Mouse (Mus musculus) neural tube, embryonic 14.5 days (tissue): ENCODE results near the gene Ager. TPM values are rescaled to one million over a fixed set of nuclear protein-coding genes. Genes with fewer than 3 reads are reported as not detected.
A peak's percentile ranks its signal among the peaks of the same experiment; 100 is the strongest.

ENCODE experiments used
- ATAC-seq: fragments of 200-750 bp; cut with Nextera tagmentation; 2 replicates; pipeline ENCODE4 v1.8.0; 2017; ENCODE audit warnings: low read depth, mild to moderate bottlenecking, moderate TSS enrichment, moderate library complexity
- H3K27ac ChIP-seq: fragments of 300-500 bp; sonication (generic); 2 replicates; pipeline ENCODE4 v1.5.1; 2014; ENCODE audit warnings: low read depth, mild to moderate bottlenecking, control low read depth, low read length, moderate library complexity, mixed read lengths
- H3K27me3 ChIP-seq: fragments of 300-500 bp; sonication (generic); 2 replicates; pipeline ENCODE4 v1.6.1; 2014; ENCODE audit warnings: low read length; ENCODE audit not compliant: control insufficient read depth, insufficient read depth
- H3K36me3 ChIP-seq: fragments of 300-500 bp; sonication (generic); 2 replicates; pipeline ENCODE4 v1.6.1; 2014; ENCODE audit warnings: low read length, mixed read lengths; ENCODE audit not compliant: control insufficient read depth, insufficient read depth
- H3K4me1 ChIP-seq: fragments of 300-500 bp; sonication (generic); 2 replicates; pipeline ENCODE4 v1.6.1; 2014; ENCODE audit warnings: low read length; ENCODE audit not compliant: control insufficient read depth, insufficient read depth
- H3K4me2 ChIP-seq: fragments of 300-500 bp; sonication (generic); 2 replicates; pipeline ENCODE4 v1.6.1; 2014; ENCODE audit warnings: mild to moderate bottlenecking, low read depth, low read length, control low read depth
- H3K4me3 ChIP-seq: fragments of 300-500 bp; sonication (generic); 2 replicates; pipeline ENCODE4 v1.5.1; 2014; ENCODE audit warnings: low read depth, low read length, control low read depth, mixed read lengths
- H3K9ac ChIP-seq: fragments of 300-500 bp; sonication (generic); replicated peaks from 2 replicates; pipeline ENCODE4 v1.6.1; 2014; ENCODE audit warnings: low read depth, mild to moderate bottlenecking, control low read depth, low read length, mixed read lengths
- H3K9me3 ChIP-seq: fragments of 300-500 bp; sonication (generic); 2 replicates; pipeline ENCODE4 v1.6.1; 2016; ENCODE audit warnings: low read length; ENCODE audit not compliant: control insufficient read depth
- WGBS: fragments of 180-500 bp; shearing (Covaris S2); extraction: QIAGEN DNeasy Blood & Tissue Kit; methylation state at CpG from one replicate; pipeline ENCODE4 v1.1.7; 2014; 5-methylcytosine and 5-hydroxymethylcytosine counted together
- polyA plus RNA-seq: library from polyadenylated mRNA; unstranded; fragments of >200 nt; fragmentation: Nextera tagmentation; extraction: Ambion mirVana; gene quantifications from 2 replicates; pipeline ENCODE4 v1.2.1, GENCODE M21; 2014

Gene Ager
- polyA plus RNA-seq, 1 experiment from 2014 or later = 1.4 TPM

DNA sequence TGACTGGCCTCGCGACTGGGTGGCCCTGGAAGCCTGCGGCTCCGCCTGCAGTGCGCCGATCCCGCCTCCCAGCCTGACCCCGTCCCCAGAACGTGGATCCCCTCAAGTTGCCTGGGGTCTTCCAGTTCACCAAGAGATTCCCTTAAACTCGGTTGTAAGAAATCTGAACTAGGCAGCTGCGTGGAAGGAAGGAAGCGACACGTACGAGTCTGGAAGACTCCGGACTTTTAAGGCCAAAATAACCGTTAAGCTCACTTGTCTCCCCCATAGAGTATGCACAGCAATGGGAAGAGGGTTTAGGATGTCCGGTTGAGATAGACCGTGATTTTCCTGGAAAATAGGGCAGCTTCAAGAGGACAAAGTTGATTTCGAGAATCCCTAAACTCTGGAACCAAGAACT lies 9.8 kb upstream of the Ager start:
- no peaks in the 10 kb centered on the region; the same call in 1 of the 2 replicates for H3K27me3 ChIP-seq
- peak overlapping the region; percentile 99 for H3K27ac ChIP-seq
- peak overlapping the region; percentile 83 for H3K9ac ChIP-seq
- H3K4me2 ChIP-seq = peak overlapping the region; percentile 96
- WGBS = 5% methylated on average over 19 of the region's 19 CpGs
- no peak for ATAC-seq
- H3K4me3 ChIP-seq = peak overlapping the region; percentile 70
- no peaks in the 10 kb centered on the region for H3K9me3 ChIP-seq
- H3K4me1 ChIP-seq = peaks cover 26% of the 10 kb centered on the region
- no peaks in the 10 kb centered on the region for H3K36me3 ChIP-seq

DNA sequence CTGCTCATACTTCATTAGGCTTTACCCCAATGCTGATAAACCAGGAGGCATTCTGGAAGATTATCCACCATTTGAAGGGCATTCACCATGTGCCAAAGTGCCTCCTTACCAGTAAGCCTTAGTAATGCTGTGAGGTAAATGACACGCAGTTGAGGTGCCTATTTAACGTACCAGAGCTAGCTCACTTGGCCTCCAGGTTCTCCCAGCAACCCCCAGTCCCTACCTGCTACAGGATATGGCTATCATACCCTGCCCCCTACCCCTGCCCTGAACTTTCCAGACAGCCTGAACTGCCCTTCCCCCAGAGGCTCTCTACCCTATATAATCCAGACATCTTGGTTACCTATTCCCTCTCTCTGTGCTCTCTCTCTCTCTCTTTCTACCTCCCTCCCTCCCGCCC lies 8.9 kb upstream of the Ager start:
- H3K9me3 ChIP-seq = no peaks in the 10 kb centered on the region
- H3K9ac ChIP-seq = no peak overlapping the region
- H3K4me1 ChIP-seq = peaks cover 36% of the 10 kb centered on the region
- no peaks in the 10 kb centered on the region; the same call in 1 of the 2 replicates for H3K27me3 ChIP-seq
- H3K36me3 ChIP-seq = no peaks in the 10 kb centered on the region
- H3K4me3 ChIP-seq = no peak overlapping the region
- H3K27ac ChIP-seq = no peak overlapping the region
- WGBS = 72% methylated on average over 3 of the region's 3 CpGs
- no peak for ATAC-seq
- no peak overlapping the region for H3K4me2 ChIP-seq

DNA sequence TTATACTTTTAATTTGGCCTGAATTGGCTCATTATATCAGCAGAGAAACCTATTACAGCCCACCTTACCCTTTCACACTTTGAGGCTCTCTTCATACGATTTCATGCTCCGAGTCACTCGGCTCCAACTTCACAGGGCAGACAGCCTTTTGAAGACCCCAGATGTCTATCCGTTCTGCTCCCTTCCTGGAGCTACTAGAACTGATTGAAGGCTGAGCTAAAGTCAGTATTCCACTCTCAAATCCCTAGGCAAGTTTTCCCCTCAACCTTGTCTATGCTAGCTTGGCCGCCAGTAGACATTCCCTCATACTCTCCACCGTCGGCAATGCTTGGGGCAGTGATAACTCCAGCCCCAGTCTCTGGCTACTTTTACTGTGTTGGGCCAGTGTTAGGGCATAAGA lies 8.5 kb upstream of the Ager start:
- no peak overlapping the region for H3K27ac ChIP-seq
- H3K36me3 ChIP-seq = no peaks in the 10 kb centered on the region
- H3K9me3 ChIP-seq = no peaks in the 10 kb centered on the region
- H3K27me3 ChIP-seq = no peaks in the 10 kb centered on the region; the same call in 1 of the 2 replicates
- H3K9ac ChIP-seq = no peak overlapping the region
- no peak overlapping the region for H3K4me3 ChIP-seq
- 52% methylated on average over 7 of the region's 7 CpGs for WGBS
- no peak for ATAC-seq
- no peak overlapping the region for H3K4me2 ChIP-seq
- H3K4me1 ChIP-seq = peaks cover 40% of the 10 kb centered on the region

DNA sequence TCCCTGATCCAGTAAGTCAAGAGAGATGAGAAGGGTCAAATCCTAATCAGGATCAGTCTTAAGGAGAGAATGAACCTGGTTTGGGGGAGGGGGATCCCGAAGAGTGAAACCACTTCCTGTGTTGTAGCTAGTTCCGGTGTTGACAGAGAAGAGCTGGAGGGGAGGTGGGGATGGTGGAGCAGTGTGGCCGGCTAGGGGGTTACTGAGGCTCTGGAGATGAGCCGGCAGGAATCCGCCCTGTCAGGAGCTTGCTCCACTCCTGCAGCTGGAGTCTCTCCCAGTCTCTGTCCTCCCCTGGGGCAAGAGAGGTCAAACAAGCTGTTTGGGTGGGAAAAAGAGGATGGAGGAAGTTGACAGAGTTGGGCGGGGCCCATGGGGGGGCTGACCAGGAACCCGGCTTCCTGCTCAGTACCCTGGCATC lies 8.0 kb upstream of the Ager start, which contains the start of gene Gpsm3:
Gpsm3 (plus strand) TSS at position 126 of the 421 bp plus-strand sequence.
- peaks cover 44% of the 10 kb centered on the region for H3K4me1 ChIP-seq
- ATAC-seq = no peak

DNA sequence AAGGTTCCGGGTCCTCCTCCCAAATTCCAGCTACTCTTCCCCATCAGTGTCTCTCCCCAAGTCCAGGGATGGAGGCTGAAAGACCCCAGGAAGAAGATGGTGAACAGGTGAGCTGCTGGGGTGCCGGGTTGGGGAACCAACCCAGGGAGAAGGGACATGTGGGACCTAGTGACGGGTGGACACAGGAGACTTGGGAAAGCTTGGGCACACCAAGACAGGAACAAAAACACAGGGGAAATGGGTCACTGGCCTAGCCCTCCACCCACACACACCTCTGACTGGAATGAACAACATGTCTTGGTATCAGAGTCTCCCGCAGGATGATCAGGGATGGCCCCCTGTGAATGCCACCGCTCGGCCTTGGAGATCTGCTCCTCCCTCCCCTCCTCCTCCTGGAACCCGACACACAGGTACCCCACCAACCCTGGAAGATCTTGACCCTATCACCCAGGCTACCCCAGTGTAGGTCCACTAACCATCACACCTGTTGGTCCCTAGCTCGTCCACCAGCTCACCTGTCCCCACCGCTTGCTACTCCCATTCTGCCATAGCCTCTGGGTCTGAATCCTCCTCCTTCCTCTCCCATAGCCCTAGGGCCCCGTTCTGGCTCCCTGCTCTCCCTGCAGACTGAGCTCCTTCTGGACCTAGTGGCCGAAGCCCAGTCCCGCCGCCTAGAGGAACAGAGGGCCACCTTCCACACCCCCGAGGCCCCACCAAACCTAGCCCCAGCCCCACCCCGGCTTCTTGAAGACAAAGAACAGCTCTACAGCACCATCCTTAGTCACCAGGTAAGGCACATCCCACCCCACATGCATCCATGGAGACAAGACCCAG lies 7.3 kb upstream of the Ager start:
- Histone ChIP-seq H3K4me3 (no peak overlapping the region), H3K9me3 (no peaks in the 10 kb centered on the region), H3K27ac (peak overlapping the region; percentile 95; the same call in 1 of the 2 replicates), H3K4me1 (peaks cover 44% of the 10 kb centered on the region), H3K27me3 (no peaks in the 10 kb centered on the region; the same call in 1 of the 2 replicates), H3K9ac (no peak overlapping the region), H3K36me3 (peaks cover 6% of the 10 kb centered on the region; the same call in 1 of the 2 replicates), H3K4me2 (peak overlapping the region; percentile 82; the same call in 1 of the 2 replicates)
- no peak for ATAC-seq
- 64% methylated on average over 15 of the region's 15 CpGs for WGBS

More for the DNA sequence above, 8.0 kb upstream of the Ager start, which contains the start of gene Gpsm3:
- H3K36me3 ChIP-seq = no peaks in the 10 kb centered on the region
- 26% methylated on average over 7 of the region's 7 CpGs for WGBS
- no peaks in the 10 kb centered on the region for H3K9me3 ChIP-seq
- H3K9ac ChIP-seq = no peak within 1 kb of the TSS
- no peak within 1 kb of the TSS for H3K27ac ChIP-seq
- H3K4me2 ChIP-seq = no peak within 1 kb of the TSS
- no peak within 1 kb of the TSS for H3K4me3 ChIP-seq
- no peaks in the 10 kb centered on the region; the same call in 1 of the 2 replicates for H3K27me3 ChIP-seq

DNA sequence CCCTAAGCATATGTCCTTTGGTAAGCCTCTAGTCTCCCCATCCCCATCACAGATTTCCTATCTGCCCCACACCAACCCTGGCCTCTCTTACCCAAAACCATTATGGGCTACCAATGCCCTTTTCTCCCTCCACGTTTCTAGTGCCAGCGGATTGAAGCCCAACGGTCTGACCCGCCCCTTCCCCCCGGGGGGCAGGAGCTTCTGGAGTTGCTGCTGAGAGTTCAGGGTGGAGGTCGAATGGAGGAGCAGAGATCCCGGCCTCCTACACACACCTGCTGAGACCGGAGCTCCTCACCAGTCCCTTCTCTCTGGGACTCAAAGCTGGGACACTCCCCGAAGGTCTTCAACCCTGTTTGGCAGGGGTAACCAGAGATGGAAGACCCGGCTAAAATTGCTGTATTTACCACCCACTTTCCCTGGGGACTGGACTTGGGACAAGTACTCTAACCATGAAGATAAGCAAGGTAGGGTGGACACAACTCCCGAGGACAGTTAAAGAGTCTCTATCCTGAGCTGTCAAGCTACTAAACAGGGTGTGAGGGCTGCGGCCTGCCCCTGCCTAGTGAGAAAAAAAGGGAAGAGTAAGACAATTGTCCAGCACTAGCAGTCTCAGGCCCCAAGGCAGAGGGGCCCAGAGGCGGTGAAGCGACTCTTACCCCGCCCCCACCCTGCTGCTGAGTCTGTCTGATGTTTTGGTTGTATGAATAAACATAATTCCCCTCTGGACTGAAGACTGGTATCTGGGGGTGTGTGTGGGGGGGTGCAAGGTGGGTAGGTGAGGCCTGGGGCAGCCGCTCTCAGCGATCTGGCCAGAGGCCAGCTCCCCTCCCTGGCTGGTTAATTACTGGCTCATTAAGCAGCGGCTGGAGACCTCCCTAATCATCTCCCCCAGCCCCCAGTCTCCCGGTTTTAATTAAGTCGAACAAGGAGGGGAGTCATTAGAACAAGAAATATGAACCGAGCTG lies 6.4 kb upstream of the Ager start, which contains the start of gene Pbx2:
Pbx2 (plus strand) TSS at position 238 of the 965 bp plus-strand sequence.
- Histone ChIP-seq H3K9ac (peak within 1 kb of the TSS; percentile 67), H3K9me3 (no peaks in the 10 kb centered on the region), H3K4me1 (peaks cover 35% of the 10 kb centered on the region), H3K27me3 (no peaks in the 10 kb centered on the region; the same call in 1 of the 2 replicates), H3K27ac (peak within 1 kb of the TSS; percentile 95), H3K4me2 (peak within 1 kb of the TSS; percentile 82), H3K4me3 (peak within 1 kb of the TSS; percentile 64), H3K36me3 (peaks cover 11% of the 10 kb centered on the region; the same call in 1 of the 2 replicates)
- 0 out of 2 replicates have a peak, but pooled peaks have one; percentile 0 for ATAC-seq
- WGBS = 3% methylated on average over 21 of the region's 21 CpGs

DNA sequence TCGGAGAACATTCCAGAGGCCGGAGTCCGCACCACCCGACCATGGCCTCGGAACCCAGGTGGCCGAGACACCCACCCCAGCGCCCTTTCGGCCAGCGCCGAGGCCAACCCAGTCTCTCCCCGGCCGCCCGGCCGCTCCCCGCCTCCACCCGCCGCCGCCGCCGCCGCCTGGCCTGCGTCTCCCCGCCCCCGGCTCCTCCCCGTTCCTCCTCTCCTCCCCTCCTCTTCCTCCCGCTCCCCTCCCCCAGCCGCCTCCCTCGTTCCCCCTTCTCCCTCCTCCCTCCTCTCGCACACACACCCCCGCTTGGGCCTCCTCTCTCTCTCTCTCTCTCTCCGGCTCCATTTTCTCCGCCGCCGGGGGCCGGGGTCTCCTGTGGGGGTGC lies 5.7 kb upstream of the Ager start:
- ATAC-seq = peak; percentile 25
- Histone ChIP-seq H3K9me3 (no peaks in the 10 kb centered on the region), H3K27ac (peak overlapping the region; percentile 95), H3K4me1 (peaks cover 33% of the 10 kb centered on the region), H3K9ac (peak overlapping the region; percentile 67), H3K4me3 (peak overlapping the region; percentile 64), H3K36me3 (peaks cover 11% of the 10 kb centered on the region; the same call in 1 of the 2 replicates), H3K27me3 (no peaks in the 10 kb centered on the region; the same call in 1 of the 2 replicates), H3K4me2 (peak overlapping the region; percentile 82)
- WGBS = under 1% methylated on average over 19 of the region's 35 CpGs
